Mouse (Mus musculus) liver, adult 2 months (tissue): ENCODE data around the gene Phf7. TPM values are rescaled to one million over a fixed set of nuclear protein-coding genes. Genes with fewer than 3 reads are reported as not detected.

Source experiments
- DNase-seq: peaks from one replicate; pipeline ENCODE4 v3.0.0-alpha.2; 2011; ENCODE audit warnings: low read depth, low spot score; ENCODE audit errors: extremely low read depth
- H3K27ac ChIP-seq: fragments of 200-500 bp; replicated peaks from 2 replicates; pipeline ENCODE4 v1.5.1; 2012; ENCODE audit warnings: low read depth, mild to moderate bottlenecking, control low read depth, inconsistent platforms, low read length; ENCODE audit not compliant: insufficient read depth
- H3K27me3 ChIP-seq: fragments of 200-500 bp; 2 replicates; pipeline ENCODE4 v1.6.1; 2012; ENCODE audit warnings: mild to moderate bottlenecking, moderate library complexity, low read length, inconsistent platforms; ENCODE audit not compliant: control insufficient read depth, insufficient read depth
- H3K36me3 ChIP-seq: fragments of 200-500 bp; 2 replicates; pipeline ENCODE4 v1.6.1; 2012; ENCODE audit warnings: low read length, inconsistent platforms; ENCODE audit not compliant: control insufficient read depth, insufficient read depth
- H3K4me1 ChIP-seq: fragments of 200-500 bp; 2 replicates; pipeline ENCODE4 v1.6.1; 2011; ENCODE audit warnings: low read length; ENCODE audit not compliant: control insufficient read depth, insufficient read depth
- H3K4me3 ChIP-seq: fragments of 200-500 bp; 2 replicates; pipeline ENCODE4 v1.5.1; 2011; ENCODE audit warnings: low read depth, mild to moderate bottlenecking, control low read depth, low read length, moderate library complexity; ENCODE audit not compliant: insufficient read depth
- H3K79me2 ChIP-seq: fragments of 200-500 bp; 2 replicates; pipeline ENCODE4 v1.6.1; 2012; ENCODE audit warnings: inconsistent platforms, mild to moderate bottlenecking, low read length, moderate library complexity; ENCODE audit not compliant: control insufficient read depth, insufficient read depth
- H3K9ac ChIP-seq: fragments of 200-500 bp; 2 replicates; pipeline ENCODE4 v1.6.1; 2012; ENCODE audit warnings: low read depth, mild to moderate bottlenecking, control low read depth, inconsistent platforms, low read length
- CTCF ChIP-seq: fragments of 200-500 bp; IDR thresholded peaks from 2 replicates; pipeline ENCODE4 v1.5.1; 2011; ENCODE audit warnings: low read depth, low read length, control low read depth
- POLR2A ChIP-seq: fragments of 200-500 bp; IDR thresholded peaks from 2 replicates; pipeline ENCODE4 v1.6.1; 2011; ENCODE audit warnings: low read length, control low read depth; ENCODE audit not compliant: insufficient read depth; ENCODE audit errors: extremely low read depth
- WGBS: fragments of 180-500 bp; shearing (Covaris S2); methylation state at CpG from one replicate; pipeline ENCODE4 v1.1.7; 2018; 5-methylcytosine and 5-hydroxymethylcytosine counted together
- polyA plus RNA-seq: library from polyadenylated mRNA; depleted of rRNA; stranded (reverse); fragments of >200 nt; gene quantifications from 2 replicates; pipeline ENCODE4 v1.2.3, GENCODE M21; 2012
- total RNA-seq: library from RNA; depleted of rRNA; stranded (reverse); fragments of >200 nt; gene quantifications from 2 replicates; pipeline ENCODE4 v1.2.3, GENCODE M21; 2014

The Phf7 gene
- total and polyA plus RNA-seq, 2 experiments: 4.4 to 6.9 TPM

- Histone ChIP-seq H3K9ac (peak overlapping the region; percentile 40), H3K79me2 (peaks cover 19% of the 10 kb centered on the region; the same call in 1 of the 2 replicates), H3K27me3 (no peaks in the 10 kb centered on the region), H3K27ac (peak overlapping the region; percentile 49), H3K4me1 (peaks cover 11% of the 10 kb centered on the region; the same call in 1 of the 2 replicates), H3K36me3 (peaks cover 13% of the 10 kb centered on the region), H3K4me3 (peak overlapping the region; percentile 84)
- DNase-seq: no peak
- 67% methylated on average over 13 of the region's 13 CpGs for WGBS
- TF ChIP-seq CTCF (no peak), POLR2A (no peak)
Observed at GRCm38 (mm10) chr14:31207070-31207830, 43.9 kb downstream of the Phf7 start.

- peak; percentile 90 for DNase-seq
- Histone ChIP-seq H3K36me3 (peaks cover 19% of the 10 kb centered on the region), H3K4me1 (peaks cover 11% of the 10 kb centered on the region; the same call in 1 of the 2 replicates), H3K4me3 (peak overlapping the region; percentile 84), H3K27me3 (no peaks in the 10 kb centered on the region), H3K79me2 (peaks cover 19% of the 10 kb centered on the region; the same call in 1 of the 2 replicates), H3K9ac (peak overlapping the region; percentile 95), H3K27ac (peak overlapping the region; percentile 73)
- no peak for TF ChIP-seq CTCF
- TF ChIP-seq POLR2A: 0 out of 2 replicates have a peak, but pooled peaks have one; percentile 65
- WGBS: under 1% methylated on average over 48 of the region's 48 CpGs
Observed at GRCm38 (mm10) chr14:31206472-31206981, 44.6 kb downstream of the Phf7 start.

- under 1% methylated on average over 39 of the region's 39 CpGs for WGBS
- Histone ChIP-seq H3K36me3 (peaks cover 24% of the 10 kb centered on the region), H3K79me2 (peaks cover 19% of the 10 kb centered on the region; the same call in 1 of the 2 replicates), H3K4me3 (peak overlapping the region; percentile 84), H3K4me1 (peaks cover 11% of the 10 kb centered on the region; the same call in 1 of the 2 replicates), H3K9ac (peak overlapping the region; percentile 95), H3K27ac (peak overlapping the region; percentile 73), H3K27me3 (no peaks in the 10 kb centered on the region)
- DNase-seq: peak; percentile 39
- no peak for TF ChIP-seq CTCF
Observed at GRCm38 (mm10) chr14:31205562-31206467, 45.3 kb downstream of the Phf7 start.

GRCm38 (mm10) chr14:31205244-31205561 is 45.9 kb downstream of the Phf7 start:
- peaks cover 19% of the 10 kb centered on the region; the same call in 1 of the 2 replicates for H3K79me2 ChIP-seq
- H3K4me1 ChIP-seq: peaks cover 11% of the 10 kb centered on the region; the same call in 1 of the 2 replicates
- H3K27me3 ChIP-seq: no peaks in the 10 kb centered on the region
- peak overlapping the region; percentile 84 for H3K4me3 ChIP-seq
- peak overlapping the region; percentile 95 for H3K9ac ChIP-seq
- peak overlapping the region; percentile 73 for H3K27ac ChIP-seq
- 11% methylated on average over 8 of the region's 8 CpGs for WGBS
- H3K36me3 ChIP-seq: peaks cover 28% of the 10 kb centered on the region
- DNase-seq: peak; percentile 32
- TF ChIP-seq CTCF (no peak), POLR2A (no peak)

GRCm38 (mm10) chr14:31204844-31205243 is 46.3 kb downstream of the Phf7 start:
- Histone ChIP-seq H3K4me1 (peaks cover 11% of the 10 kb centered on the region; the same call in 1 of the 2 replicates), H3K27ac (no peak overlapping the region; the same call in 1 of the 2 replicates), H3K9ac (peak overlapping the region; percentile 95), H3K79me2 (peaks cover 19% of the 10 kb centered on the region; the same call in 1 of the 2 replicates), H3K36me3 (peaks cover 29% of the 10 kb centered on the region), H3K4me3 (peak overlapping the region; percentile 84; the same call in 1 of the 2 replicates), H3K27me3 (no peaks in the 10 kb centered on the region)
- whole genome bisulfite sequencing: 24% methylated on average over 4 of the region's 4 CpGs
- DNase-seq: peak; percentile 37
- TF ChIP-seq POLR2A: no peak
- TF ChIP-seq CTCF: no peak
